Mouse (Mus musculus) kidney, adult 11 months (tissue): ENCODE results near the gene Sec24a.
"Not testable (repeated sequence)": the region's sequence is repeated elsewhere in the genome, so short reads cannot be mapped to it uniquely, and the experiment has no call there.

Experiments used
- DNase-seq: peaks from one replicate; pipeline ENCODE4 v3.0.0; 2022

Sec24a gene

GRCm38 (mm10) chr11:51763213-51763907 is at the start of gene Sec24a, which contains the start of gene Sar1b:
Sec24a (minus strand) TSS chr11:51763634.
Sar1b (plus strand) TSS chr11:51763687.
- DNase-seq, result peak; percentile 74

DNA sequence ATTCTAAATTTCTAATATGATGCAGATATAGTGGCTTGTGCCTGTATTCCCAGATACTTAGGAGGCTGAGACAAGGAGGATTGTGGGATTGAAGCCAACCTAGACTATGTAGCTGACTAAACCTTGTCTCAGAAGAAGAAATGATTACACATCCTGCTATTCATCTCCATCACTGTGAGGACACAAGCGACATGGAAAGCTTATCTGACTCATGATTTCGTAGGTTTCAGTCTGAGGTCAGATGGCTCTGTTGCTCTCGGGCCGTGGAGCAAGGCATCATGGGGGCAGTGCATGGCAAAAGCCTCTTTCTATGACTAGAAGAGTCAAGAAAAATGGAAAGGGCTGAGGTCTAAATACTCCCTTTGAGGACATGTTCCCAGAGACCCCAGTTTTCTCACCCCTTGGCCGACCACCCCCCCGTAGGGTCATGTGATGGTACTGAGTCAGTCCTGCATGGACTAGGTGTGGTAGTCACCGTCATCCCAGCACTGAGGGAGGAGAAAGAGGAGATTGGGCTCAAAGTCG is 48.6 kb upstream of the Sec24a start:
- DNase-seq, result no peak

DNA sequence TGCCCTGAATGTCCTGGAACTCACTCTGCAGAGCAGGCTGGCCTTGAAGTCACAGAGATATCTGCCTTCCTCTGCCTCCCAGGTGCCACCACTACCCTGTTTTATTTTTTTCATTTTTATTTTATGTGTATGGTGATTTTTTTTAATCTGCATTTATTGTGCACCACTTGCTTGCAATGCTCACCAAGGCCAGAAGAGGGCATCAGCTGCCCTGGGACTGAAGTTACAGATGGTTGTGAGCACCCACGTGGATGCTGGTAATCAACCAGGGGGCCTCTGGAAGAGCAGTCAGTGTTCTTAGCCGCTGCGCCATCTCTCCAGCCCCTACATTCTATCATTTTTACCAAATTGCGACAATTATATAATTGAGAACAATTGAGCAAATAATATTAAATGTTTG is 47.8 kb upstream of the Sec24a start:
- no peak for DNase-seq

- peak; percentile 36 for DNase-seq
These were observed 46.3 kb upstream of the Sec24a start for GRCm38 (mm10) chr11:51809632-51810224.

DNA sequence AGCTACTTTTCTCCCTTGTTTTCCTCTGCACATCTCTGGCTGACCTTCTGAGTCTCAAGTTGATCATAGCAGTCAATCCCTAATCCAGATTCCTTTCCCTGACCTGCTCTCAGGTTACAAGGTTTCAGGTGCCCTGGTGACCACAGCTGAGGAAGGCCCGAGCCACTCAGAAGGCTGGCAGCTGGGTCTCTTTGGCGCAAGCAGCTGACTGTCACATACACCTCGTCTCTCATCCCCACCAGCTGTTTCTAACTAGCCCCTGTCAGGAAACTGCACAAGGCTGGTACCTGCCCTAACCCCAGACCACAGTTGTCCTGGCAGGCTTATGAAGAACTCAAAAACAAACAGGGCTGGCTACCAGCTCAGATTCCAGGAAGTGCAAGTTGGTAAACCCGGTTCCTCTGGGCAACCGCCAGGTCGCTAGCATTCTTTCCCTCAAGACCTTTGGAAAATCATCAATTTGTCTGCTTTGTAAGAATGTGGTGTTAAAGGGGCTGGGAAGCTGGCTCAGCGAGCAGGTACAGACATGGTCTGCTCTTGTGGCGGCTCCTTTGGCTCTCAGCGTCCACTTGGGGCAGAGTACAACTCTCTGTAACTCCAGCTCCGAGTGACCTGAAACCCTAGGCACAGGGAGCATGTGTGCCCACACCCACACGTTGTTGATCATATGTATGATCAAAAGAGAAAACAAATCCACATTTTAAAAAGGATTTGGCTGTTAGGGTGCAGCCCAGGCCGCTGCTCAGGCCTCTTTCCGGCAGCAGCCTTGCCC is 43.9 kb upstream of the Sec24a start:
- DNase-seq, result peak; percentile 48

DNA sequence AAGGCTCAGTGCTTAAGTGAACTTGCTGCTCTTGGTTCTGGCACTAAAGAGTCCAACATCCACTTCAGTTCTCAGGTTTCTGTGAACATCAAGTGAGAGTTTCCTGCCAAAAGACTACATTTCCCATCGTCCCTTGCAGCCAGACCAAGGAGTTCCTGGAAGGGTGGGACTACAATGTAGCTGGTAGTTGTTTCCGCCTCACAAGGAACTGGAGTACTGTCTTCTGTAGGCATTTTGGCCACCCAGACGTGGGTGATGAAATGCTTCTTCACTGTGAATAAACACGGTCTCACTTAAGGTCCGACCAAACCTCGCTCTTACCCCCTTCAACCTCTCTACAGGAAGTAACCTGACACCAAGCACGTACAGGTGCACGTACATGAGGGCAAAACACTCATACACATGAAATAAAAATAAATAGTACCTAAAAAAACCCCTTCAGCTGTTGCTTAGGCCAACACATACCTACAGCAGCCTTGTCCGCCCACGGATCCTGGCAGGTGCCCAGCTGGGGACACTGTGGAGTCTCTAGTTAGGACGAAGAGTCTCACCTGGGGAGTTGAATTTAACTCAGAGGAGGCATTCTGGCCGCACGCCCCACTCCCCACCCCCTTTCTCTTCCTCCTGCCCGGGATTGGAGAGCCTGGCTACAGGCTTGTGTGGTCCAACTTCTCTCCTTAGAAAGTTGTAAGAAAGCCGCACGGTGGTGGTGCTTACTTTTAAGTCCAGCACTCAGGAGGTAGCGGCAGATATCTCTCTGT is 42.0 kb upstream of the Sec24a start:
- peak; percentile 80 for DNase-seq

DNA sequence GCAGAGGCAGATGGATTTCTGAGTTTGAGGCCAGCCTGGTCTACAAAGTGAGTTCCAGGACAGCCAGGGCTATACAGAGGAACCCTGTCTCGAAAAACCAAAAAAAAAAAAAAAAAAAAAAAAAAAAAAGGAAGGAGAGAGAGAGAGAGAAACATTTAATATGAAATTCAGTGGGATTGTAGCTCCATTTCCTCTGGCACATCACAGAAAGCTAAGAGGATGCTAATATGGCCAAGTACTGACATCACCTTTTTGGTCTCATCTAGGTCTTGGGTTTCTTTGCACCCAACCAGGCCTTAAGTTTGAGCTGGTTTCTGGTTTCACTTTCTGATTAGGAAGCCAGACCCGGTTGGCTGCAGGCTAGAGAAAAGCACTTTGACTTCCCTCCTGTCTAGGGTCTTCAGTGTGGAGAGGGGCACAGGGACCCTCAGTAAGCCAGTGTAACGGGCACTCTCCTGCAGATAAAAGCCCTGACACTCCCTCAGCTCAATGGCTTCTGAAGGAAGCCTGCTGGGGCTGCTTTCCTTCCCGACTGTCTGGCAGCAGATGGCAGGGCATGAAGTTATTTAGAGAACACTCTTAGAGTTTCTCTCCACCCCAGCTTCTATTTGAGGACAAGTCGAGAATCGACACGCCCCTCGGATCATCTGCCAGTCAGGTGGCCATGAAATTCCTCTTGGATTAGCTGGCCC is 37.3 kb upstream of the Sec24a start:
- DNase-seq, result no peak

DNA sequence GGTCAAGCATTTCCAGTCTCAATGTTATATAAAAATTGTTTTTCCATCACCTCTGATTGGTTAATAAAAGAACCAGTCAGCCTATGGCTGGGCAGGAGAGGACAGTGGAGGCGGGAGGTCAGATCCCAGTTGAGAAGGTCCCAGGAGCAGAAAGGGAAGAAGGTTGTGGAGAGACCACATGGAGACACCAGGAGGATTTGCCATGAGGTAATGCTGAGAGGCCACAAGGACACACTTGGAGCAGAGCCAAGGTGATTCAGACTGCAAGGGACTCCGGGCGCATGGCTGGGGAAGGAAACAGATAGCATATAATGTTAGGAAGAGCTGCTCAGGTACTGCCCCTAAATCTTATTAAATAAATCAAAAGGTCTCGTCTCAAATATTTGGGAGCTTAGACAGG is 32.8 kb upstream of the Sec24a start:
- DNase-seq, result no peak

GRCm38 (mm10) chr11:51790662-51791061 is 27.2 kb upstream of the Sec24a start:
- no peak for DNase-seq

DNA sequence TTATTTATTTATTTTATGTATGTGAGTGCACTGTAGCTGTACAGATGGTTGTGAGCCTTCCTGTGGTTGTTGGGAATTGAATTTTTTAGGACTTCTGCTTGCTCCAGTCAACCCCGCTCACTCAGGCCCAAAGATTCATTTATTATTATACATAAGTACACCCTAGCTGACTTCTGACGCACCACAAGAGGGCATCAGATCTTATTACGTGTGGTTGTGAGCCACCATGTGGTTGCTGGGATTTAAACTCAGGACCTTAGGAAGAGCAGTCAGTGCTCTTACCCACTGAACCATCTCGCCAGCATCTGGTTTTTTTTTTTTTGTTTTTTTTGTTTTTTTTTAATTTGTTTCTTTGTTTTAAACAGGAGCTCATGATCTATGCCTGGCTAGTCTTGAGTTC is 26.3 kb upstream of the Sec24a start:
- not testable (repeated sequence) for DNase-seq

GRCm38 (mm10) chr11:51785926-51786325 is 22.5 kb upstream of the Sec24a start:
- peak; percentile 32 for DNase-seq

- DNase-seq, result no peak
These were observed 19.3 kb upstream of the Sec24a start for GRCm38 (mm10) chr11:51782721-51783120.

DNA sequence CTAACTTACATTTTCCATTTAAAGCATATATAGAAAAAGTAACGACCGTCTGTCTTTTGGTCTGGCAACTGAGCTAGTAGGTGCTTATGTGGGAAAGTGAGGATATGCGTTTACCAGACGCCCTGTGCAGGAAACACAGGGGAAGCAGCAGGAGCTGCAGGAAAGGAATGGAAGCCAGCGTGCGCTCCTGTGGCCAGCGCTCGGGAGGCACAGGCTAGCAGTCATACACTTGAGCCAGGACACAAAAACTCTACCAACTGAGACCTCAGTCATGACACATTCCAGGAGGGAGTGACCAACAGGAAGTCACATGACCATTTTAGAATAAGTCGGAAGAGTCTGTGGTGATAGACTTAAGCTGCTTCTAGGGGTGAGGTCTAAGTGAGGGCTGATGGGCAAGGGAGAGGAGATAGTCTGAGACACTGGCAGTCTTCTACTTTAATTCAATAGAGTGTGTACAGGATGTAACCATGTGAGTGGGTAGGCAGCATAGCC is 17.4 kb upstream of the Sec24a start:
- DNase-seq, result no peak

GRCm38 (mm10) chr11:51777478-51777877 is 14.0 kb upstream of the Sec24a start:
- DNase-seq, result no peak

- no peak for DNase-seq
These were observed 12.1 kb upstream of the Sec24a start for GRCm38 (mm10) chr11:51775507-51775906.

GRCm38 (mm10) chr11:51768296-51768695 is 4.9 kb upstream of the Sec24a start:
- DNase-seq, result peak; percentile 16

DNA sequence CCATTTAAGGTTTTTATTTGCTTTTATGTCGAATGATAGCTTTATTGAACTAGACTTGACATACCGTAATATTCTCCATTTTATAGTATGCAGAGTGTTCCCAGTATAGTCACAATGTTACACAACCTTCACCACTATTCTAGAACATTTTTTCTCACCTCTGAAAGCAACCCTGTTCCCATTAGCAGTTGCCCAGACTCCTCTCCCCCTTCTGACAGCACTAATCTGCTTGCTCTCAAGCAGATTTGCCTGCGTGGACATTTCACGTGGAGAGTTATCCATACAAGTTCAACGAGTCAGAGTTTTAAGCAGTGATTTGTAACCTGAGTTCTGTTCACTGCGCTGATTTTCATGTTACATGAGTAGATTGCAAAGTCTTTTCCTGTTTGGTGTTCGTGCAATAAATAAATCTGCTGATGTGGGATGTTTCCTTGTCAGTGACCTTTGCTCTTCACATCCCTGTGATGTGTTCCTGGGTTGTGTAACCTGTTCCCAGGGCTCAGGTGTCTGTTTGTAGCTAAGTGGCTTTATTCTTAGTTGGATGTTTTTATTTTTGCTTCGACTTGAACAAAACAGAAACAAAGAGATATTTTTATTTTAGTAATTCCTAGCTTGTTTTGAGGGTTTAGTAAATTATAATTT is 4.3 kb upstream of the Sec24a start:
- DNase-seq, result peak; percentile 64

GRCm38 (mm10) chr11:51764816-51765215 is 1.4 kb upstream of the Sec24a start:
- DNase-seq, result no peak

GRCm38 (mm10) chr11:51763955-51764354 is 521 bp upstream of the Sec24a start:
- DNase-seq, result no peak

- DNase-seq, result no peak
These were observed 2.2 kb downstream of the Sec24a start for GRCm38 (mm10) chr11:51761241-51761640.

DNA sequence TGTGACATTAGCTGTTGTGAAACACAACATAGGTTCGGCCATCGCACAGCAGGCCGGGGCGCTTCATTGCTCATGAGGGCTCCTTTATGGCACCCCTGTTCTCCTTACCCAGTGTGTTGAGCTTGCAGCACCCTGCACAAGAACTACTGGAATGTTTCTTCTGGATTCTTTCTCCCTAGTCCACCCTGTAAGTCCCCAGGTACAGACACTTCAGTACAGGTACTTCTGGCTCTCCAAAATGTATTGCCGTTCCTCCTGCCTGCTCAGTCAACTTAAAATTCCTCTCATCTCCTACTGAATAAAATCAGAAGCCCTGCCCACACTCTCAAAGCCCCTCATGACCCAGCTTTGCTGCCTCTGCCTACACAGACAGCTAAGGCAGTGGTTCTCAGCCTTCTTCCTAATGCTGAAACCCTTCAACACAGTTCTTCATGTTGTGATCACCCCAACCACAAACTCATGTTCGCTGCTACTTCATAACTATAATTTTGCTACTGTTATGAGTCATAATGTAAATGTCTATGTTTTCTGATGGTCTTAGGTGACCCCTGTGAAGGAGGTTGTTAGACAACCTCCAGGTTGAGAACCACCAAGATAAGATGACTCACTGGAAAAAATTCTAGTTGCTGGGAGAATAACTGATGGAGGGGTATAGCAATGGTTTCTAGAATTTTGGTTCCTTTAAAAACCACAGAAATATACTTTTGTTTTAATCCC is 3.3 kb downstream of the Sec24a start:
- no peak for DNase-seq
